Mouse (Mus musculus) midbrain, embryonic 13.5 days (tissue): ENCODE measurements around the gene Epc2. TPM values are rescaled to one million over a fixed set of nuclear protein-coding genes. Genes with fewer than 3 reads are reported as not detected.
"Not testable (repeated sequence)": the region's sequence is repeated elsewhere in the genome, so short reads cannot be mapped to it uniquely, and the experiment has no call there.

Experiments used
- ATAC-seq: fragments of 200-750 bp; cut with Nextera tagmentation; 2 replicates; pipeline ENCODE4 v1.8.0; 2017; ENCODE audit warnings: mild to moderate bottlenecking, moderate TSS enrichment, moderate library complexity
- H3K27ac ChIP-seq: fragments of 300-500 bp; sonication (generic); 2 replicates; pipeline ENCODE4 v1.5.1; 2015; ENCODE audit warnings: inconsistent platforms, mild to moderate bottlenecking, moderate library complexity
- H3K27me3 ChIP-seq: fragments of 300-500 bp; sonication (generic); 2 replicates; pipeline ENCODE4 v1.6.1; 2015; ENCODE audit warnings: mild to moderate bottlenecking, inconsistent platforms
- H3K36me3 ChIP-seq: fragments of 300-500 bp; sonication (generic); 2 replicates; pipeline ENCODE4 v1.6.1; 2015; ENCODE audit warnings: mild to moderate bottlenecking, inconsistent platforms
- H3K4me1 ChIP-seq: fragments of 300-500 bp; sonication (generic); replicated peaks from 2 replicates; pipeline ENCODE4 v1.6.1; 2015; ENCODE audit warnings: inconsistent platforms
- H3K4me2 ChIP-seq: fragments of 300-500 bp; sonication (generic); replicated peaks from 2 replicates; pipeline ENCODE4 v1.6.1; 2015; ENCODE audit warnings: moderate library complexity, mild to moderate bottlenecking, inconsistent platforms
- H3K4me3 ChIP-seq: fragments of 300-500 bp; sonication (generic); replicated peaks from 2 replicates; pipeline ENCODE4 v1.5.1; 2015; ENCODE audit warnings: mild to moderate bottlenecking, inconsistent platforms
- H3K9ac ChIP-seq: fragments of 300-500 bp; sonication (generic); replicated peaks from 2 replicates; pipeline ENCODE4 v1.6.1; 2015; ENCODE audit warnings: mild to moderate bottlenecking, inconsistent platforms
- H3K9me3 ChIP-seq: fragments of 300-500 bp; sonication (generic); 2 replicates; pipeline ENCODE4 v1.6.1; 2016; ENCODE audit warnings: mild to moderate bottlenecking, inconsistent platforms
- WGBS: fragments of 180-500 bp; shearing (Covaris S2); methylation state at CpG from one replicate; pipeline ENCODE4 v1.1.7; 2015; 5-methylcytosine and 5-hydroxymethylcytosine counted together
- polyA plus RNA-seq: library from polyadenylated mRNA; unstranded; fragments of >200 nt; fragmentation: Nextera tagmentation; extraction: Ambion mirVana; gene quantifications from 2 replicates; pipeline ENCODE4 v1.2.1, GENCODE M21; 2015

The Epc2 gene
- polyA plus RNA-seq, 1 experiment from 2014 or later, result 13.6 TPM

DNA sequence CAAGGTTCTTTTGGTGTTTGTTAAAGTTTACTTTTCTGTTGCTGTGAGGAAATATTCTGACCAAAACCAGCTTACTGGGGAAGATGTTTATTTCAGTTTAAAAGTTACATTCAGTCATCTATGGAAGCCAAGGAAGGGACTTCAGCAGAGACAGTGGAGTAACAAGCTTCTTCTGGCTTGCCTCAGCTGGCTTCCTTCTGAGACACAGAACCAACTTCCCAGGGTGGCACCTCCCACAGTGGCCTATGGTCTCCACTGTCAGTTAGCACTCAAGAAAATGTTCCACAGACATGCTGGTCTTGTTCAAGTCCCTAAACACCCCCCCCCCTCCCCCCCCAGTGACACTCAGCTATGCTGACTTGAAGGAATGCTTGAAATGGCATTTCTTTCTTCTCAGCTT, 30.9 kb downstream of the Epc2 start:
- Histone ChIP-seq H3K4me1 (no peaks in the 10 kb centered on the region), H3K4me3 (no peak overlapping the region), H3K9ac (no peak overlapping the region), H3K27ac (no peak overlapping the region), H3K36me3 (no peaks in the 10 kb centered on the region), H3K27me3 (no peaks in the 10 kb centered on the region), H3K4me2 (no peak overlapping the region), H3K9me3 (no peaks in the 10 kb centered on the region)
- ATAC-seq, result no peak

- ATAC-seq, result no peak
- Histone ChIP-seq H3K9ac (no peak overlapping the region), H3K27ac (no peak overlapping the region), H3K4me3 (no peak overlapping the region), H3K4me1 (0 out of 2 replicates have a peak, but pooled peaks cover under 1% of the 10 kb centered on the region), H3K4me2 (no peak overlapping the region), H3K9me3 (no peaks in the 10 kb centered on the region), H3K27me3 (no peaks in the 10 kb centered on the region), H3K36me3 (no peaks in the 10 kb centered on the region)
- 97% methylated on average over 5 of the region's 5 CpGs for WGBS
Observed at GRCm38 (mm10) chr2:49483382-49483781, 32.1 kb downstream of the Epc2 start.

- WGBS, result 72% methylated on average over 4 of the region's 4 CpGs
- H3K4me3 ChIP-seq, result no peak overlapping the region
- ATAC-seq, result no peak
Observed at GRCm38 (mm10) chr2:49501435-49501834, 50.1 kb downstream of the Epc2 start.

DNA sequence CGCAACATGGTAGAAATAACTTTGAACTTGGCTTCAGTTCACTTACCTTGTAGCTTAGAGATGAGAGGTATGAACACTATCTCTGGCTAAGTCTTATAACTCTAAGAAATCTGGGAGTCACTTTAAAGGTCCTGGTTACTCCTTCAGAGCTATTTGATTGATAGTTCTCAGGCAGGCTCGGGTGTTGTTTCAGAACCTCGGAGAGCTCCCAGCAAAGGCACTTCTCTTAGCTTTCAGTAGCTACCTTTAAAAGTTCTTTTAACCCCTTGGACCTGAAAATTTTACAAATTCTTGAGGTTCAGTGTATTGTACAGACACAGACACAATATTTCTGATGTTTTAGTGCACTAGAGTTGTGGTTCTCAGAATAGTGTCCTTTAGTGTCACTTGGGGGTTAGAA, 52.3 kb downstream of the Epc2 start:
- H3K9ac ChIP-seq, result no peak overlapping the region
- no peaks in the 10 kb centered on the region for H3K36me3 ChIP-seq
- H3K27me3 ChIP-seq, result no peaks in the 10 kb centered on the region
- no peak for ATAC-seq
- 68% methylated on average over 3 of the region's 3 CpGs for WGBS
- H3K4me3 ChIP-seq, result no peak overlapping the region
- H3K4me2 ChIP-seq, result no peak overlapping the region
- peaks cover 6% of the 10 kb centered on the region; the same call in 1 of the 2 replicates for H3K4me1 ChIP-seq
- no peak overlapping the region for H3K27ac ChIP-seq
- H3K9me3 ChIP-seq, result no peaks in the 10 kb centered on the region

More at GRCm38 (mm10) chr2:49501435-49501834, 50.1 kb downstream of the Epc2 start:
- Histone ChIP-seq H3K27me3 (no peaks in the 10 kb centered on the region), H3K4me2 (no peak overlapping the region), H3K27ac (no peak overlapping the region), H3K4me1 (peaks cover 8% of the 10 kb centered on the region; the same call in 1 of the 2 replicates), H3K36me3 (no peaks in the 10 kb centered on the region), H3K9ac (no peak overlapping the region), H3K9me3 (no peaks in the 10 kb centered on the region)

DNA sequence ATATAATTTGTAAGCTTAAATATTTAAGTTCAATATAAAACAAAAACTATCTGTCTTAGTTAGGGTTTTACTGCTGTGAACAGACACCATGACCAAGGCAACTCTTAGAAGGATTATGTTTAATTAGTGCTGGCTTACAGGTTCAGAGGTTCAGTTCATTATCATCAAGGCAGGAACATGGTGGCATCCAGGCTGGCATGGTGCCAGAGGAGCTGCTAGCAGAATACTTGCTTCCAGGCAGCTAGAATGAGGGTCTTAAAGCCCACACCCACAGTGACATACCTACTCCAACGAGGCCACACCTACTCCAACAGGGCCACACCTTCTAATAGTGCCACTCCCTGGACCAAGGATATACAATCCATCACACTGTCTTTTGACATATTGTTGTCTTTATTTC, 53.9 kb downstream of the Epc2 start:
- H3K36me3 ChIP-seq, H3K4me2 ChIP-seq, H3K27ac ChIP-seq, H3K9ac ChIP-seq, ATAC-seq, H3K9me3 ChIP-seq, H3K4me3 ChIP-seq, H3K27me3 ChIP-seq: not testable (repeated sequence)
- peaks cover 12% of the 10 kb centered on the region for H3K4me1 ChIP-seq
- WGBS, result 87% methylated on average over 1 of the region's 1 CpGs

DNA sequence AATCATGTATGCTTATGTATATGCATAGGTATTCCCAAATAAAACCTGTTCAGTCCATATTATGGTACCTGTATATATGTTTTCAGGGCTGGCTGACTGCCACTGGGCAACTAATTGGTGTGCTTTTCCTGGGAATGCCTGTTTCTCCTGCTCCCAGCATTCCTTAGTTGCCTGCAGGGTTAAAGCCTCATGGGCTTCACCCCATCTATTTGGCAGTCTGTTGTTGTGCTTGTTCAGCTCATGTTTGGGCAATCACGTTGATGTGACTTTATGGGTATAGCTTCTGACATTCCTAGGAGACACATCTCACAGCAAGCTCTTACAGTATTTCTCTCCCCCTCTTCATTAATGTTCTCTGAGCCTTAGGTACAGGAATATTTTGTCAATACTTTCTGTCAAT, 59.5 kb downstream of the Epc2 start:
- 43% methylated on average over 1 of the region's 1 CpGs for WGBS
- peak overlapping the region; percentile 22; the same call in 1 of the 2 replicates for H3K27ac ChIP-seq

GRCm38 (mm10) chr2:49516011-49516410, 64.7 kb downstream of the Epc2 start:
- no peak overlapping the region for H3K27ac ChIP-seq
- H3K36me3 ChIP-seq, result no peaks in the 10 kb centered on the region
- 91% methylated on average over 2 of the region's 2 CpGs for WGBS
- no peak overlapping the region for H3K4me2 ChIP-seq
- H3K4me1 ChIP-seq, result peaks cover 9% of the 10 kb centered on the region
- no peaks in the 10 kb centered on the region for H3K9me3 ChIP-seq
- no peak for ATAC-seq
- no peak overlapping the region for H3K4me3 ChIP-seq
- no peak overlapping the region for H3K9ac ChIP-seq
- H3K27me3 ChIP-seq, result no peaks in the 10 kb centered on the region

More for the DNA sequence above, 59.5 kb downstream of the Epc2 start:
- no peaks in the 10 kb centered on the region for H3K9me3 ChIP-seq
- no peak overlapping the region for H3K9ac ChIP-seq
- H3K4me3 ChIP-seq, result no peak overlapping the region
- peak; percentile 55; the same call in 1 of the 2 replicates for ATAC-seq
- no peak overlapping the region for H3K4me2 ChIP-seq
- H3K4me1 ChIP-seq, result peaks cover 24% of the 10 kb centered on the region
- H3K36me3 ChIP-seq, result no peaks in the 10 kb centered on the region
- H3K27me3 ChIP-seq, result no peaks in the 10 kb centered on the region

- Histone ChIP-seq H3K9me3 (no peaks in the 10 kb centered on the region), H3K27ac (no peak overlapping the region), H3K9ac (no peak overlapping the region), H3K36me3 (0 out of 2 replicates have a peak, but pooled peaks cover 5% of the 10 kb centered on the region), H3K27me3 (no peaks in the 10 kb centered on the region), H3K4me1 (0 out of 2 replicates have a peak, but pooled peaks cover 4% of the 10 kb centered on the region), H3K4me2 (no peak overlapping the region), H3K4me3 (no peak overlapping the region)
- WGBS, result 88% methylated on average over 2 of the region's 2 CpGs
- ATAC-seq, result no peak
Observed at GRCm38 (mm10) chr2:49520409-49520808, 69.1 kb downstream of the Epc2 start.

GRCm38 (mm10) chr2:49520989-49521388, 69.7 kb downstream of the Epc2 start:
- 0 out of 2 replicates have a peak, but pooled peaks cover 2% of the 10 kb centered on the region for H3K4me1 ChIP-seq
- H3K27me3 ChIP-seq, result no peaks in the 10 kb centered on the region
- no peak overlapping the region for H3K9ac ChIP-seq
- 76% methylated on average over 1 of the region's 1 CpGs for WGBS
- H3K4me3 ChIP-seq, result no peak overlapping the region
- no peak overlapping the region for H3K27ac ChIP-seq
- 0 out of 2 replicates have a peak, but pooled peaks cover 5% of the 10 kb centered on the region for H3K36me3 ChIP-seq
- no peak overlapping the region for H3K4me2 ChIP-seq
- ATAC-seq, result no peak
- no peaks in the 10 kb centered on the region for H3K9me3 ChIP-seq

DNA sequence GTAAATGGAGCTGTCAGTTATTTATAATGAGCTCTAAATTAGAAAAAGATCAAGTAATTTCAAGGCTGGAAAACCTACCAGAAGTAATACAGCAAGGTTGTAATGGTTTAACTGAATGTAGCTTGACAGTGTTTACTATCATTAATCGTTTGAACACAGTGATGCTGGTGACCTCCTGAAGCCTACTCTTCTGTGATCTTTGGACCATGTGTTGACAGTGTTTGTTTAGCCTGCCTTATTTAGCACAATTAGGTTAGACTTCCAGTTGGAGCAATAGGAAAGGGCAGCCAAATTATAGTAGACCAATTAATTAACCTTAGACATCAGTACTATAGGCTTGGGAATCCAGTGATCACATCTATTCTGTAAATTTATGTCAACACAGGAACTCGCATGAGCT, 70.3 kb downstream of the Epc2 start:
- Histone ChIP-seq H3K4me3 (no peak overlapping the region), H3K9ac (no peak overlapping the region), H3K27me3 (no peaks in the 10 kb centered on the region), H3K9me3 (no peaks in the 10 kb centered on the region), H3K4me2 (no peak overlapping the region), H3K4me1 (0 out of 2 replicates have a peak, but pooled peaks cover 2% of the 10 kb centered on the region), H3K36me3 (0 out of 2 replicates have a peak, but pooled peaks cover 5% of the 10 kb centered on the region), H3K27ac (0 out of 2 replicates have a peak overlapping the region, but pooled peaks have one; percentile 2)
- 77% methylated on average over 2 of the region's 2 CpGs for WGBS
- ATAC-seq, result no peak

DNA sequence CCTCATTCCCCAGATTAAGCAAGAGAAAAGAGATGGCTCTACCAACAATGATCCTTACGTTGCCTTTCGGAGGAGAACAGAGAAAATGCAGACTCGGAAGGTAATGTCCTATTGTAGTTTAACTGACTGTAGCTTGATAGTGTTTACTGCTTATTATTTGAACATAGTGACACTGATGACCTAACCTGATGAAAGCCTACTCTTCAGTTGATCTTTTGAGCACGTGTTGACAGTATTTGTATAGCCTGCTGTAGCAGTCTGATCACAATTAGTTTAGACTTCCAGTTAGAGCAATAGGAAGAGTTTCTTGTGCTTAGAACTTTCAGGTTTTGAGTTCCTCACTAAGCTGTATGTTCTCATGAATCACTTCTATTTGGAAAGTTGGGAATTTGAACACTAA, 71.3 kb downstream of the Epc2 start:
- ATAC-seq, result no peak
- Histone ChIP-seq H3K9ac (no peak overlapping the region), H3K27me3 (no peaks in the 10 kb centered on the region), H3K4me2 (no peak overlapping the region), H3K4me3 (no peak overlapping the region), H3K4me1 (0 out of 2 replicates have a peak, but pooled peaks cover 2% of the 10 kb centered on the region), H3K9me3 (no peaks in the 10 kb centered on the region), H3K27ac (no peak overlapping the region), H3K36me3 (0 out of 2 replicates have a peak, but pooled peaks cover 5% of the 10 kb centered on the region)
- 72% methylated on average over 4 of the region's 4 CpGs for WGBS

GRCm38 (mm10) chr2:49537147-49537546, 85.9 kb downstream of the Epc2 start:
- no peaks in the 10 kb centered on the region for H3K4me1 ChIP-seq
- 94% methylated on average over 6 of the region's 6 CpGs for WGBS
- no peak overlapping the region for H3K9ac ChIP-seq
- no peaks in the 10 kb centered on the region for H3K27me3 ChIP-seq
- H3K36me3 ChIP-seq, result peaks cover 16% of the 10 kb centered on the region
- ATAC-seq, result no peak
- H3K9me3 ChIP-seq, result no peaks in the 10 kb centered on the region
- H3K4me3 ChIP-seq, result no peak overlapping the region
- no peak overlapping the region for H3K4me2 ChIP-seq
- H3K27ac ChIP-seq, result no peak overlapping the region

- no peak overlapping the region for H3K27ac ChIP-seq
- H3K27me3 ChIP-seq, result no peaks in the 10 kb centered on the region
- no peak for ATAC-seq
- WGBS, result 72% methylated on average over 2 of the region's 2 CpGs
- H3K4me1 ChIP-seq, result no peaks in the 10 kb centered on the region
- peaks cover 16% of the 10 kb centered on the region for H3K36me3 ChIP-seq
- no peak overlapping the region for H3K9ac ChIP-seq
- H3K9me3 ChIP-seq, result no peaks in the 10 kb centered on the region
- H3K4me2 ChIP-seq, result no peak overlapping the region
- no peak overlapping the region for H3K4me3 ChIP-seq
Observed at GRCm38 (mm10) chr2:49538056-49538455, 86.8 kb downstream of the Epc2 start.
